8 mouse cellular contexts compared by ENCODE assay signal in the genomic region with DNA sequence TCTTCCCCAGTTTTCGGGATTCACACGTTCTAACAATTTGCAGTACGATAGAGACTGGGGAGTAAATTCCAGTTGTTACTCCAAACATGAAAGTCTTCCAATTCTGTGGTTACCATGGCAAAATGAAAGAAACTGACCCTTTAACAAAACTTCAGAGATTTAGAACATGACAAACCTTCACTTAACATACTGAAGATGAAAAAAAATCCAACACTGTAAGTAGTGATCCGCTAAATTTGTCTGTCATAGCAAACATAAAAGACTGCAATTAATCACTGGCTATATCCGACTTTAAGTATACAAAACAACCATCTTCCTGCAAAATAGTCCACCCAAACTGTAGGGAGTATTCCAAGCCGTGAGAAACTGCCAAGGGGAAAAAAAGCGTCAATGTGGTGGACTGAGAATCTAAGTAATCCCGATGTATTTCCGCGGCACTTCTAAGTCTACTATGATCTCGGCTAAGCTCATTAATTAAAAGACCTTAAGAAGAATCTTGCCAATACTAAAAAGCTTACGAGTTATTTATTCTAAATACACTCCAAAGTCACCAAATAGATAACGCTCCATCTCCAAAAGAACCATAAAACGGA. TPM values are rescaled to one million over a fixed set of nuclear protein-coding genes. Genes with fewer than 3 reads are reported as not detected.
DNase-seq lines count a peak whose midpoint lies in the region; ATAC-seq and TF ChIP-seq lines count a peak whose summit lies in the region.

No protein-coding gene starts in this region.

- H3K36me3 ChIP-seq in kidney, embryonic 16.5 days (ENCODE audit: insufficient read depth, low read length), result no peaks in the 10 kb centered on the region
- no peaks in the 10 kb centered on the region for H3K36me3 ChIP-seq in embryonic facial prominence, embryonic 14.5 days (ENCODE audit: control insufficient read depth, insufficient read depth, low read length)
- H3K36me3 ChIP-seq in intestine, embryonic 14.5 days (ENCODE audit: control insufficient read depth, insufficient read depth, low read length), result no peaks in the 10 kb centered on the region
- no peaks in the 10 kb centered on the region for H3K36me3 ChIP-seq in midbrain, postnatal 0 days (ENCODE audit: insufficient read depth, low read length)

- no peak overlapping the region for H3K27ac ChIP-seq in kidney, embryonic 16.5 days (ENCODE audit: low read length)
- no peak overlapping the region for H3K27ac ChIP-seq in embryonic facial prominence, embryonic 14.5 days (replicated peaks; ENCODE audit: low read depth, low read length)
- H3K27ac ChIP-seq in intestine, embryonic 14.5 days (ENCODE audit: low read depth), result no peak overlapping the region
- peak overlapping the region; percentile 96 for H3K27ac ChIP-seq in midbrain, postnatal 0 days (ENCODE audit: low read depth, low read length)

- no peak overlapping the region for H3K9ac ChIP-seq in kidney, embryonic 16.5 days (replicated peaks; ENCODE audit: low read length)
- peak overlapping the region; percentile 73; the same call in 1 of the 2 replicates for H3K9ac ChIP-seq in embryonic facial prominence, embryonic 14.5 days (ENCODE audit: low read depth, low read length)
- H3K9ac ChIP-seq in intestine, embryonic 14.5 days (ENCODE audit: low read length), result no peak overlapping the region
- peak overlapping the region; percentile 87 for H3K9ac ChIP-seq in midbrain, postnatal 0 days (replicated peaks; ENCODE audit: low read length, poor library complexity, severe bottlenecking)

- TF ChIP-seq CTCF in midbrain, postnatal 0 days (IDR thresholded peaks at IDR 0.05), result no peak

- DNase-seq in kidney, adult 8-10 months, result no peak
- peak; percentile 19 for DNase-seq in embryonic facial prominence, embryonic 14.5 days (ENCODE audit: low spot score)
- no peak for DNase-seq in intestine, embryonic 14.5 days (ENCODE audit: low spot score)
- DNase-seq in midbrain, postnatal 0 days (ENCODE audit: low spot score), result peak; percentile 55
- no peak for DNase-seq in urinary bladder, postnatal 36 days (ENCODE audit: low spot score in 2 of 2)
- DNase-seq in spleen, adult 18-20 months, result no peak
- no peak for DNase-seq in frontal cortex, postnatal 14 days (ENCODE audit: low spot score in 2 of 2)

- no peaks in the 10 kb centered on the region for H3K9me3 ChIP-seq in kidney, embryonic 16.5 days (ENCODE audit: low read length)
- no peaks in the 10 kb centered on the region for H3K9me3 ChIP-seq in embryonic facial prominence, embryonic 14.5 days (ENCODE audit: control insufficient read depth, low read length)
- no peaks in the 10 kb centered on the region for H3K9me3 ChIP-seq in intestine, embryonic 14.5 days (ENCODE audit: control insufficient read depth, low read length)
- H3K9me3 ChIP-seq in midbrain, postnatal 0 days (ENCODE audit: low read length), result no peaks in the 10 kb centered on the region

- peaks cover 7% of the 10 kb centered on the region; the same call in 1 of the 2 replicates for H3K27me3 ChIP-seq in kidney, embryonic 16.5 days (ENCODE audit: insufficient read depth, low read length)
- H3K27me3 ChIP-seq in embryonic facial prominence, embryonic 14.5 days (replicated peaks; ENCODE audit: control insufficient read depth, insufficient read depth, low read length), result peaks cover 23% of the 10 kb centered on the region
- H3K27me3 ChIP-seq in intestine, embryonic 14.5 days (replicated peaks; ENCODE audit: control insufficient read depth, insufficient read depth, low read length), result peaks cover 3% of the 10 kb centered on the region; the same call in 1 of the 2 replicates
- H3K27me3 ChIP-seq in midbrain, postnatal 0 days (ENCODE audit: insufficient read depth, low read length), result no peaks in the 10 kb centered on the region

- 12% methylated on average over 14 of the region's 14 CpGs for whole genome bisulfite sequencing in kidney, embryonic 16.5 days
- WGBS in embryonic facial prominence, embryonic 14.5 days, result 11% methylated on average over 14 of the region's 14 CpGs
- WGBS in intestine, embryonic 14.5 days, result 16% methylated on average over 14 of the region's 14 CpGs
- 1% methylated on average over 14 of the region's 14 CpGs for WGBS in midbrain, postnatal 0 days

- peak overlapping the region; percentile 92 for H3K4me2 ChIP-seq in kidney, embryonic 16.5 days (replicated peaks; ENCODE audit: low read depth, low read length)
- peak overlapping the region; percentile 89 for H3K4me2 ChIP-seq in embryonic facial prominence, embryonic 14.5 days (ENCODE audit: low read depth, low read length)
- H3K4me2 ChIP-seq in intestine, embryonic 14.5 days (ENCODE audit: low read length), result peak overlapping the region; percentile 60
- H3K4me2 ChIP-seq in midbrain, postnatal 0 days (ENCODE audit: low read depth, low read length, poor library complexity, severe bottlenecking), result peak overlapping the region; percentile 71

- peak overlapping the region; percentile 79 for H3K4me3 ChIP-seq in kidney, embryonic 16.5 days (ENCODE audit: low read length)
- H3K4me3 ChIP-seq in embryonic facial prominence, embryonic 14.5 days (ENCODE audit: low read depth, low read length), result peak overlapping the region; percentile 76
- H3K4me3 ChIP-seq in intestine, embryonic 14.5 days (ENCODE audit: low read depth, low read length), result peak overlapping the region; percentile 71
- H3K4me3 ChIP-seq in midbrain, postnatal 0 days (ENCODE audit: low read depth, low read length), result peak overlapping the region; percentile 52

- peaks cover 7% of the 10 kb centered on the region for H3K4me1 ChIP-seq in kidney, embryonic 16.5 days (ENCODE audit: insufficient read depth, low read length)
- peaks cover 8% of the 10 kb centered on the region; the same call in 1 of the 2 replicates for H3K4me1 ChIP-seq in embryonic facial prominence, embryonic 14.5 days (ENCODE audit: control insufficient read depth, insufficient read depth, low read length)
- no peaks in the 10 kb centered on the region for H3K4me1 ChIP-seq in intestine, embryonic 14.5 days (replicated peaks; ENCODE audit: control insufficient read depth, insufficient read depth, low read length)
- no peaks in the 10 kb centered on the region for H3K4me1 ChIP-seq in midbrain, postnatal 0 days (ENCODE audit: insufficient read depth, low read length)

- no peak for ATAC-seq in kidney, embryonic 16.5 days (ENCODE audit: low FRiP score, low TSS enrichment)
- ATAC-seq in embryonic facial prominence, embryonic 14.5 days (ENCODE audit: low read depth), result no peak
- ATAC-seq in intestine, embryonic 14.5 days (replicated peaks; ENCODE audit: low FRiP score, low TSS enrichment, low read depth), result no peak
- no peak for ATAC-seq in midbrain, postnatal 0 days (ENCODE audit: low FRiP score)

RNA-seq across cellular contexts. Expression of gene Nova1, which starts 1.4 kb away (rescaled TPM):
- 1.1 and 1.7 TPM in 2 replicates for polyA plus RNA-seq in kidney, embryonic 16.5 days (2015; fragmentation: Nextera tagmentation; extraction: Ambion mirVana)
- polyA plus RNA-seq in embryonic facial prominence, embryonic 14.5 days (2014; fragmentation: Nextera tagmentation; extraction: Ambion mirVana), result 1.5 and 2.2 TPM in 2 replicates
- polyA plus RNA-seq in intestine, embryonic 14.5 days (2014; fragmentation: Nextera tagmentation; extraction: Ambion mirVana), result 1.5 and 1.8 TPM in 2 replicates
- 129 and 178 TPM in 2 replicates for total RNA-seq in midbrain, postnatal 0 days (2014; rRNA removed)
- 70.5 and 72.6 TPM in 2 replicates for polyA plus RNA-seq in midbrain, postnatal 0 days (2015; fragmentation: Nextera tagmentation; extraction: Ambion mirVana)

Comparison
In these comparisons a context has a peak if more than half of its experiments do, and no peak if none do; other contexts are left out.
1. H3K9ac ChIP-seq: peak in embryonic facial prominence, embryonic 14.5 days (single experiment) and midbrain, postnatal 0 days (single experiment); none in kidney, embryonic 16.5 days (single experiment) and intestine, embryonic 14.5 days (single experiment).
2. DNase-seq: peak in embryonic facial prominence, embryonic 14.5 days (single experiment) and midbrain, postnatal 0 days (single experiment); none in kidney, adult 8-10 months (0 of 2), intestine, embryonic 14.5 days (single experiment), urinary bladder, postnatal 36 days (0 of 2), spleen, adult 18-20 months (0 of 2) and frontal cortex, postnatal 14 days (0 of 2).
3. RNA of gene Nova1, which starts 1.4 kb away (polyA plus RNA-seq): 70.5 to 72.6 TPM in midbrain, postnatal 0 days; 1.5 to 1.8 TPM in intestine, embryonic 14.5 days, 1.5 to 2.2 TPM in embryonic facial prominence, embryonic 14.5 days and 1.1 to 1.7 TPM in kidney, embryonic 16.5 days; every median in the first group is over 10 times any median in the second.
4. Peak in every context shown above with its lines, with median percentiles within 50 percentile points of each other: H3K4me2 ChIP-seq and H3K4me3 ChIP-seq.